Mouse (Mus musculus): ENCODE data around the gene 9130230L23Rik. TPM values are rescaled to one million over a fixed set of nuclear protein-coding genes. Genes with fewer than 3 reads are reported as not detected.

9130230L23Rik gene
- polyA plus RNA-seq, 1 experiment: 1.0 TPM

GRCm38 (mm10) chr5:65986426-65986825, 17.7 kb downstream of the 9130230L23Rik start:
- H3K4me1 ChIP-seq (ENCODE audit: control insufficient read depth, insufficient read depth, low read length): peaks cover 35% of the 10 kb centered on the region
- no peak overlapping the region for H3K4me3 ChIP-seq (ENCODE audit: insufficient read depth, low read length)
- peak overlapping the region; percentile 61 for H3K27ac ChIP-seq (ENCODE audit: insufficient read depth, low read depth, low read length)
- TF ChIP-seq POLR2A (IDR thresholded peaks at IDR 0.05; ENCODE audit: borderline replicate concordance, low read depth, low read length): no peak
- TF ChIP-seq CTCF (IDR thresholded peaks at IDR 0.05; ENCODE audit: low read depth, low read length): no peak

GRCm38 (mm10) chr5:65975731-65976130, 28.4 kb downstream of the 9130230L23Rik start:
- TF ChIP-seq CTCF (IDR thresholded peaks at IDR 0.05; ENCODE audit: low read depth, low read length) (no peak), POLR2A (IDR thresholded peaks at IDR 0.05; ENCODE audit: borderline replicate concordance, low read depth, low read length) (no peak)
- H3K27ac ChIP-seq (ENCODE audit: insufficient read depth, low read depth, low read length): no peak overlapping the region
- peaks cover 18% of the 10 kb centered on the region for H3K4me1 ChIP-seq (ENCODE audit: control insufficient read depth, insufficient read depth, low read length)
- H3K4me3 ChIP-seq (ENCODE audit: insufficient read depth, low read length): no peak overlapping the region

- Histone ChIP-seq H3K4me1 (ENCODE audit: control insufficient read depth, insufficient read depth, low read length) (peaks cover 22% of the 10 kb centered on the region), H3K4me3 (ENCODE audit: insufficient read depth, low read length) (no peak overlapping the region), H3K27ac (ENCODE audit: insufficient read depth, low read depth, low read length) (peak overlapping the region; percentile 82)
- TF ChIP-seq POLR2A (IDR thresholded peaks at IDR 0.05; ENCODE audit: borderline replicate concordance, low read depth, low read length) (no peak), CTCF (IDR thresholded peaks at IDR 0.05; ENCODE audit: low read depth, low read length) (no peak)
Observed at GRCm38 (mm10) chr5:65973189-65973588, 30.9 kb downstream of the 9130230L23Rik start.

- no peak for TF ChIP-seq POLR2A (IDR thresholded peaks at IDR 0.05; ENCODE audit: borderline replicate concordance, low read depth, low read length)
- no peak for TF ChIP-seq CTCF (IDR thresholded peaks at IDR 0.05; ENCODE audit: low read depth, low read length)
- Histone ChIP-seq H3K4me1 (ENCODE audit: control insufficient read depth, insufficient read depth, low read length) (peaks cover 10% of the 10 kb centered on the region), H3K27ac (ENCODE audit: insufficient read depth, low read depth, low read length) (no peak overlapping the region), H3K4me3 (ENCODE audit: insufficient read depth, low read length) (no peak overlapping the region)
Observed at GRCm38 (mm10) chr5:65968004-65968403, 36.1 kb downstream of the 9130230L23Rik start.

GRCm38 (mm10) chr5:65967091-65967490, 37.0 kb downstream of the 9130230L23Rik start:
- TF ChIP-seq CTCF (IDR thresholded peaks at IDR 0.05; ENCODE audit: low read depth, low read length) (no peak), POLR2A (IDR thresholded peaks at IDR 0.05; ENCODE audit: borderline replicate concordance, low read depth, low read length) (no peak)
- Histone ChIP-seq H3K4me3 (ENCODE audit: insufficient read depth, low read length) (no peak overlapping the region), H3K4me1 (ENCODE audit: control insufficient read depth, insufficient read depth, low read length) (peaks cover 3% of the 10 kb centered on the region; the same call in 1 of the 2 replicates), H3K27ac (ENCODE audit: insufficient read depth, low read depth, low read length) (no peak overlapping the region)

- no peak overlapping the region for H3K4me3 ChIP-seq (ENCODE audit: insufficient read depth, low read length)
- peaks cover 4% of the 10 kb centered on the region; the same call in 1 of the 2 replicates for H3K4me1 ChIP-seq (ENCODE audit: control insufficient read depth, insufficient read depth, low read length)
- TF ChIP-seq POLR2A (IDR thresholded peaks at IDR 0.05; ENCODE audit: borderline replicate concordance, low read depth, low read length) (no peak), CTCF (IDR thresholded peaks at IDR 0.05; ENCODE audit: low read depth, low read length) (no peak)
- H3K27ac ChIP-seq (ENCODE audit: insufficient read depth, low read depth, low read length): no peak overlapping the region
Observed at GRCm38 (mm10) chr5:65965771-65966279, 38.3 kb downstream of the 9130230L23Rik start.

- no peak overlapping the region for H3K4me3 ChIP-seq (ENCODE audit: insufficient read depth, low read length)
- no peak for TF ChIP-seq CTCF (IDR thresholded peaks at IDR 0.05; ENCODE audit: low read depth, low read length)
- TF ChIP-seq POLR2A (IDR thresholded peaks at IDR 0.05; ENCODE audit: borderline replicate concordance, low read depth, low read length): no peak
- H3K4me1 ChIP-seq (ENCODE audit: control insufficient read depth, insufficient read depth, low read length): peaks cover 10% of the 10 kb centered on the region
- no peak overlapping the region for H3K27ac ChIP-seq (ENCODE audit: insufficient read depth, low read depth, low read length)
Observed at GRCm38 (mm10) chr5:65963291-65963690, 40.8 kb downstream of the 9130230L23Rik start.

- no peak overlapping the region for H3K27ac ChIP-seq (ENCODE audit: insufficient read depth, low read depth, low read length)
- H3K4me1 ChIP-seq (ENCODE audit: control insufficient read depth, insufficient read depth, low read length): peaks cover 12% of the 10 kb centered on the region
- no peak for TF ChIP-seq CTCF (IDR thresholded peaks at IDR 0.05; ENCODE audit: low read depth, low read length)
- TF ChIP-seq POLR2A (IDR thresholded peaks at IDR 0.05; ENCODE audit: borderline replicate concordance, low read depth, low read length): no peak
- H3K4me3 ChIP-seq (ENCODE audit: insufficient read depth, low read length): no peak overlapping the region
Observed at GRCm38 (mm10) chr5:65960597-65960950, 43.5 kb downstream of the 9130230L23Rik start.

DNA sequence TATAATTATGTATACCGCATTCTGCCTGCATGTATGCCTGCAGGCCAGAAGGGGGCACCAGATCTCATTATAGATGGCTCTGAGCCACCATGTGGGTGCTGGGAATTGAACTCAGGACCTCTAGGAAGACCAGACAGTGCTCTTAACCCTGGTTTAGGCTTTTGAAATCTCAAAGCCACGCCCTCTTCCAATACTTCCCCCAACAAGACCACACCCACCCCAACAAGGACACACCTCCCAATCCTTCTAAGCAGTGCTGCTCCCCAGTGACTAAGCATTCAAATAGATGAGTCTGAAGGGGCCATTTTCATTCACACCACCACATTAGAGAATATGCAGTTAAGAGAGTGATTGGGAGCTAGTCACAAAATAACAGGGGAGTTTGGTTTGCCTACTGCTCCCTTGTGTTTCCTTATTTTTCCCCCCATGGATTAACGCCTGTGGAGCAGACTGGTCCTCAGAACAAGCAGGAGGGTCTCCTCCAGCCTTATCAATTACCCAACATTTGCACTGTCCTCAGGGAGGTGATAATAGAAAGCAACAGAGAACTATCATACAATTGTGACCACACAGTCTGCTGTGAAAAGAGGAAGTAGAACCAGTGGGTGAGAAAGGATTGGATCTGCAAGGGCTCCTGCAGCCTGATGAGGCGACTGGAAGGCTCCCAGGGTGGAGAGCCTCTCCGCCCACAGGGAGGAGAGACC, 44.0 kb downstream of the 9130230L23Rik start:
- H3K27ac ChIP-seq (ENCODE audit: insufficient read depth, low read depth, low read length): no peak overlapping the region
- H3K4me1 ChIP-seq (ENCODE audit: control insufficient read depth, insufficient read depth, low read length): peaks cover 12% of the 10 kb centered on the region
- no peak for TF ChIP-seq CTCF (IDR thresholded peaks at IDR 0.05; ENCODE audit: low read depth, low read length)
- TF ChIP-seq POLR2A (IDR thresholded peaks at IDR 0.05; ENCODE audit: borderline replicate concordance, low read depth, low read length): no peak
- H3K4me3 ChIP-seq (ENCODE audit: insufficient read depth, low read length): no peak overlapping the region

- TF ChIP-seq POLR2A (IDR thresholded peaks at IDR 0.05; ENCODE audit: borderline replicate concordance, low read depth, low read length) (no peak), CTCF (IDR thresholded peaks at IDR 0.05; ENCODE audit: low read depth, low read length) (no peak)
- H3K4me1 ChIP-seq (ENCODE audit: control insufficient read depth, insufficient read depth, low read length): peaks cover 12% of the 10 kb centered on the region
- H3K27ac ChIP-seq (ENCODE audit: insufficient read depth, low read depth, low read length): no peak overlapping the region
- no peak overlapping the region for H3K4me3 ChIP-seq (ENCODE audit: insufficient read depth, low read length)
Observed at GRCm38 (mm10) chr5:65958597-65958996, 45.5 kb downstream of the 9130230L23Rik start.

Data from bone marrow macrophage, adult 2 months (primary cell).